Mouse (Mus musculus) kidney, postnatal 0 days (tissue): ENCODE data around the gene Fam102b. TPM values are rescaled to one million over a fixed set of nuclear protein-coding genes. Genes with fewer than 3 reads are reported as not detected.

Experiments
- ATAC-seq: fragments of 200-750 bp; cut with Nextera tagmentation; replicated peaks from 2 replicates; pipeline ENCODE4 v1.8.0; 2017; ENCODE audit warnings: low read depth, moderate number of reproducible peaks, moderate TSS enrichment, moderate library complexity; ENCODE audit not compliant: low FRiP score
- DNase-seq: peaks from one replicate; pipeline ENCODE4 v3.0.0-alpha.2; 2016; ENCODE audit warnings: low spot score
- H3K27ac ChIP-seq: fragments of 300-500 bp; sonication (generic); 2 replicates; pipeline ENCODE4 v1.5.1; 2014; ENCODE audit warnings: mild to moderate bottlenecking
- H3K27me3 ChIP-seq: fragments of 300-500 bp; sonication (generic); 2 replicates; pipeline ENCODE4 v1.6.1; 2014; ENCODE audit warnings: low read length, mixed read lengths; ENCODE audit not compliant: insufficient read depth
- H3K36me3 ChIP-seq: fragments of 300-500 bp; sonication (generic); 2 replicates; pipeline ENCODE4 v1.6.1; 2014; ENCODE audit warnings: low read length, mixed read lengths; ENCODE audit not compliant: insufficient read depth
- H3K4me1 ChIP-seq: fragments of 300-500 bp; sonication (generic); replicated peaks from 2 replicates; pipeline ENCODE4 v1.6.1; 2014; ENCODE audit warnings: antibody characterized with exemption, low read length, mixed read lengths; ENCODE audit not compliant: insufficient read depth
- H3K4me2 ChIP-seq: fragments of 300-500 bp; sonication (generic); 2 replicates; pipeline ENCODE4 v1.6.1; 2014; ENCODE audit warnings: mild to moderate bottlenecking, low read length, moderate library complexity, mixed read lengths
- H3K4me3 ChIP-seq: fragments of 300-500 bp; sonication (generic); replicated peaks from 2 replicates; pipeline ENCODE4 v1.5.1; 2014; ENCODE audit warnings: low read depth, low read length
- H3K9ac ChIP-seq: fragments of 300-500 bp; sonication (generic); 2 replicates; pipeline ENCODE4 v1.6.1; 2014; ENCODE audit warnings: low read depth, low read length
- H3K9me3 ChIP-seq: fragments of 300-500 bp; sonication (generic); replicated peaks from 2 replicates; pipeline ENCODE4 v1.6.1; 2016; ENCODE audit warnings: low read length, inconsistent platforms, mixed read lengths
- CTCF ChIP-seq: IDR thresholded peaks from 2 replicates; pipeline ENCODE4 v1.5.1; 2016; ENCODE audit warnings: antibody characterized with exemption, low read depth, mild to moderate bottlenecking, moderate library complexity
- WGBS: fragments of 180-500 bp; shearing (Covaris S2); extraction: QIAGEN DNeasy Blood & Tissue Kit; methylation state at CpG from one replicate; pipeline ENCODE4 v1.1.7; 2014; 5-methylcytosine and 5-hydroxymethylcytosine counted together
- polyA plus RNA-seq: library from polyadenylated mRNA; unstranded; fragments of >200 nt; fragmentation: Nextera tagmentation; extraction: Ambion mirVana; gene quantifications from 2 replicates; pipeline ENCODE4 v1.2.1, GENCODE M21; 2015

The Fam102b gene
- polyA plus RNA-seq, 1 experiment from 2014 or later, result 8.1 TPM

GRCm38 (mm10) chr3:108973980-108974660 lies 53.3 kb downstream of the Fam102b start:
- 0 out of 2 replicates have a peak, but pooled peaks cover 13% of the 10 kb centered on the region for H3K36me3 ChIP-seq
- no peak for TF ChIP-seq CTCF
- no peak overlapping the region for H3K27ac ChIP-seq
- no peaks in the 10 kb centered on the region for H3K4me1 ChIP-seq
- no peak overlapping the region for H3K9ac ChIP-seq
- H3K27me3 ChIP-seq, result no peaks in the 10 kb centered on the region
- ATAC-seq (no peak), DNase-seq (no peak)
- H3K4me3 ChIP-seq, result no peak overlapping the region
- H3K9me3 ChIP-seq, result no peaks in the 10 kb centered on the region
- 80% methylated on average over 13 of the region's 13 CpGs for WGBS
- H3K4me2 ChIP-seq, result no peak overlapping the region

- no peak for TF ChIP-seq CTCF
- H3K4me3 ChIP-seq, result no peak overlapping the region
- H3K4me1 ChIP-seq, result 0 out of 2 replicates have a peak, but pooled peaks cover 4% of the 10 kb centered on the region
- H3K36me3 ChIP-seq, result no peaks in the 10 kb centered on the region
- H3K4me2 ChIP-seq, result no peak overlapping the region
- WGBS, result 96% methylated on average over 3 of the region's 3 CpGs
- H3K9me3 ChIP-seq, result no peaks in the 10 kb centered on the region
- H3K27me3 ChIP-seq, result no peaks in the 10 kb centered on the region
- ATAC-seq, result no peak
- H3K9ac ChIP-seq, result no peak overlapping the region
- H3K27ac ChIP-seq, result no peak overlapping the region
- DNase-seq, result no peak
Measured at GRCm38 (mm10) chr3:108966051-108966450, 61.4 kb downstream of the Fam102b start.

- H3K4me1 ChIP-seq, result 0 out of 2 replicates have a peak, but pooled peaks cover 4% of the 10 kb centered on the region
- H3K27ac ChIP-seq, result no peak overlapping the region
- no peaks in the 10 kb centered on the region for H3K36me3 ChIP-seq
- no peaks in the 10 kb centered on the region for H3K27me3 ChIP-seq
- H3K4me3 ChIP-seq, result no peak overlapping the region
- TF ChIP-seq CTCF, result peak; percentile 12; the same call in 1 of the 2 replicates
- DNase-seq (no peak), ATAC-seq (no peak)
- no peaks in the 10 kb centered on the region for H3K9me3 ChIP-seq
- no peak overlapping the region for H3K9ac ChIP-seq
- WGBS, result 80% methylated on average over 7 of the region's 7 CpGs
- H3K4me2 ChIP-seq, result no peak overlapping the region
Measured at GRCm38 (mm10) chr3:108964361-108965044, 62.9 kb downstream of the Fam102b start.

- Histone ChIP-seq H3K4me2 (no peak overlapping the region), H3K9ac (no peak overlapping the region), H3K27ac (no peak overlapping the region), H3K4me3 (no peak overlapping the region), H3K27me3 (no peaks in the 10 kb centered on the region), H3K36me3 (no peaks in the 10 kb centered on the region), H3K4me1 (0 out of 2 replicates have a peak, but pooled peaks cover 4% of the 10 kb centered on the region), H3K9me3 (no peaks in the 10 kb centered on the region)
- WGBS, result 70% methylated on average over 3 of the region's 3 CpGs
- no peak for ATAC-seq
- DNase-seq, result no peak
- TF ChIP-seq CTCF, result no peak
Measured at GRCm38 (mm10) chr3:108963776-108964175, 63.6 kb downstream of the Fam102b start.

GRCm38 (mm10) chr3:108963278-108963677 lies 64.1 kb downstream of the Fam102b start:
- WGBS, result 87% methylated on average over 3 of the region's 3 CpGs
- TF ChIP-seq CTCF, result no peak

GRCm38 (mm10) chr3:108961655-108962054 lies 65.8 kb downstream of the Fam102b start:
- Histone ChIP-seq H3K27me3 (no peaks in the 10 kb centered on the region), H3K4me3 (no peak overlapping the region), H3K9me3 (no peaks in the 10 kb centered on the region), H3K36me3 (no peaks in the 10 kb centered on the region), H3K9ac (no peak overlapping the region), H3K4me1 (0 out of 2 replicates have a peak, but pooled peaks cover 4% of the 10 kb centered on the region), H3K27ac (no peak overlapping the region), H3K4me2 (no peak overlapping the region)
- TF ChIP-seq CTCF, result no peak
- ATAC-seq, result no peak
- 56% methylated on average over 6 of the region's 6 CpGs for WGBS
- no peak for DNase-seq

More at GRCm38 (mm10) chr3:108963278-108963677, 64.1 kb downstream of the Fam102b start:
- Histone ChIP-seq H3K27me3 (no peaks in the 10 kb centered on the region), H3K9me3 (no peaks in the 10 kb centered on the region), H3K4me2 (no peak overlapping the region), H3K27ac (no peak overlapping the region), H3K4me3 (no peak overlapping the region), H3K36me3 (no peaks in the 10 kb centered on the region), H3K9ac (no peak overlapping the region), H3K4me1 (0 out of 2 replicates have a peak, but pooled peaks cover 4% of the 10 kb centered on the region)
- no peak for DNase-seq
- ATAC-seq, result no peak
